Mouse (Mus musculus) thymus, postnatal 25 days (tissue): Measurements from ENCODE around the gene Miip.

Source experiments
- DNase-seq: peaks from one replicate; pipeline ENCODE4 v3.0.0; 2022

The Miip gene

GRCm38 (mm10) chr4:147868450-147869031, at the start of gene Miip, which contains the start of gene Fv1:
Gene Miip (minus strand): TSS chr4:147868816.
Gene Fv1 (plus strand): TSS chr4:147868979.
- peak; percentile 90 for DNase-seq

- no peak for DNase-seq
Measured at GRCm38 (mm10) chr4:147909486-147909885, 40.9 kb upstream of the Miip start.

- no peak for DNase-seq
Measured at GRCm38 (mm10) chr4:147906230-147906629, 37.6 kb upstream of the Miip start.

GRCm38 (mm10) chr4:147905090-147905659, 36.6 kb upstream of the Miip start:
- no peak for DNase-seq

- peak; percentile 90 for DNase-seq
Measured at GRCm38 (mm10) chr4:147904313-147905089, 35.9 kb upstream of the Miip start, which contains the start of gene Mfn2. Gene Mfn2 (minus strand): TSS chr4:147904704.

GRCm38 (mm10) chr4:147903601-147904000, 35.0 kb upstream of the Miip start:
- DNase-seq, result no peak

GRCm38 (mm10) chr4:147902906-147903500, 34.4 kb upstream of the Miip start:
- no peak for DNase-seq

- no peak for DNase-seq
Measured at GRCm38 (mm10) chr4:147900452-147900851, 31.8 kb upstream of the Miip start.

- DNase-seq, result no peak
Measured at GRCm38 (mm10) chr4:147897348-147897747, 28.7 kb upstream of the Miip start.

GRCm38 (mm10) chr4:147896411-147896810, 27.8 kb upstream of the Miip start:
- no peak for DNase-seq

GRCm38 (mm10) chr4:147895815-147896330, 27.3 kb upstream of the Miip start:
- DNase-seq, result no peak

GRCm38 (mm10) chr4:147890341-147890740, 21.7 kb upstream of the Miip start:
- no peak for DNase-seq

- no peak for DNase-seq
Measured at GRCm38 (mm10) chr4:147888237-147888636, 19.6 kb upstream of the Miip start.

GRCm38 (mm10) chr4:147887277-147887676, 18.7 kb upstream of the Miip start:
- no peak for DNase-seq

GRCm38 (mm10) chr4:147886158-147886557, 17.5 kb upstream of the Miip start:
- DNase-seq, result no peak

- DNase-seq, result no peak
Measured at GRCm38 (mm10) chr4:147884138-147884537, 15.5 kb upstream of the Miip start.

- DNase-seq, result no peak
Measured at GRCm38 (mm10) chr4:147883041-147883440, 14.4 kb upstream of the Miip start.

GRCm38 (mm10) chr4:147881792-147882191, 13.2 kb upstream of the Miip start:
- DNase-seq, result no peak

GRCm38 (mm10) chr4:147879865-147880264, 11.2 kb upstream of the Miip start:
- DNase-seq, result no peak

- DNase-seq, result no peak
Measured at GRCm38 (mm10) chr4:147879456-147879855, 10.8 kb upstream of the Miip start.

- DNase-seq, result no peak
Measured at GRCm38 (mm10) chr4:147878537-147878936, 9.9 kb upstream of the Miip start.

- no peak for DNase-seq
Measured at GRCm38 (mm10) chr4:147875852-147876575, 7.4 kb upstream of the Miip start.

- DNase-seq, result no peak
Measured at GRCm38 (mm10) chr4:147869238-147869637, 622 bp upstream of the Miip start.
